Mouse (Mus musculus): ENCODE measurements around the gene Pdcd10. TPM values are rescaled to one million over a fixed set of nuclear protein-coding genes. Genes with fewer than 3 reads are reported as not detected.

Gene Pdcd10
- 112 TPM for total RNA-seq (2023)

GRCm38 (mm10) chr3:75556695-75557291 is at the start of gene Pdcd10:
TSS of gene Pdcd10 (minus strand) at chr3:75556856.

GRCm38 (mm10) chr3:75557292-75557691 is 636 bp upstream of the Pdcd10 start, which contains the start of gene Serpini1:
TSS of gene Serpini1 (plus strand) at chr3:75557547.

DNA sequence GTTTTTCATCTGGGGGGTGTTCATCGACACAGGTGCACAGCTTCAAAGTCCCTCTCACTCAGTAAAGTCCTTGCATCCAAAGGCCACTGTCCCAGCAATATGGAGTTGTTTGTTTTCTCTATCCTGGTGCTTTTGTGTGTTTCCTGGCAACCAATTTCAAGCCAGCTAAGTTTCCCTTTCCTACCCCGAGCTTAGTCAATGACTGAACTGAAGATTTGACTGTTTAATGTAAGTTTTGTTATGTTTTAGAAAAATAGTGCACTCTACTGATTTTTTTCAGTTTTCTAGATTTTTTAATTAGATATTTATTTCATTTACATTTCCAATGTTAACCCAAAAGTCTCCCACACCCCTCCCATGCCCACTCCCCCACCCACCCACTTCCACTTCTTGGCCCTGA is 74.6 kb downstream of the Pdcd10 start, which contains the start of gene Wdr49:
Wdr49 (minus strand) TSS at position 101 of the 400 bp plus-strand sequence.

Other genes with a start within 250 kb of the Pdcd10 start
- 1.1 TPM for gene Wdr49, start 74.7 kb downstream of the Pdcd10 start, total RNA-seq (2023)
- 19.2 TPM for gene Serpini1, start 691 bp upstream of the Pdcd10 start, total RNA-seq (2023)
- not detected for gene Gm29133, start 191.3 kb upstream of the Pdcd10 start, total RNA-seq (2023)